Mouse (Mus musculus): ENCODE measurements around the gene Dcaf5.

DNA sequence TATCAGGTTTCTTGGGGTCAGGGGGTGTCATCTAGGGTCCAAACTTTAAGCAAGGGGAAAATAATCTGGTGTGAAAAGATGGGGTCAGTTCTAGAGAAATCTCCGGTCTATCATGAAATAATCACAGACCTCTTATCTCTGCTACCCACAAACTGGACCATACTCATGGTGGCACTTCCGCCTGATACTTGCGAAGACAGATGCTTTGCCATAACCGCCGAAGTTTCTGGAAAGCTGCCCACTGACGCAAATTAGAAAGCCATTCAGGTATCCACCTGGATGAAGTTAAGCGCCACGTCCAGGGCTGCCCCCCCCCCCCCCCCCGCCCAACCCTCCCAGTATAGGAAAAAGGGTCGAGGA is 1.8 kb downstream of the Dcaf5 start:
- no peak for TF ChIP-seq FLI1 (IDR thresholded peaks at IDR 0.05; ENCODE audit: low read length)
- TF ChIP-seq GATA1 (IDR thresholded peaks at IDR 0.05; ENCODE audit: borderline replicate concordance, low read length), result no peak

Measured in megakaryocyte, embryonic 14.5 days (primary cell).